Mouse (Mus musculus) CH12F3 (cell line): ENCODE measurements around the gene Fam57a.

ENCODE experiments used
- in situ Hi-C: fragments of 300-500 bp; cut with MboI; formaldehyde crosslinking; loops from 2 replicates; pipeline ENCODE4 v1.14.3; 2020; ENCODE audit warnings: low sequenced_read_pairs

The Fam57a gene

DNA sequence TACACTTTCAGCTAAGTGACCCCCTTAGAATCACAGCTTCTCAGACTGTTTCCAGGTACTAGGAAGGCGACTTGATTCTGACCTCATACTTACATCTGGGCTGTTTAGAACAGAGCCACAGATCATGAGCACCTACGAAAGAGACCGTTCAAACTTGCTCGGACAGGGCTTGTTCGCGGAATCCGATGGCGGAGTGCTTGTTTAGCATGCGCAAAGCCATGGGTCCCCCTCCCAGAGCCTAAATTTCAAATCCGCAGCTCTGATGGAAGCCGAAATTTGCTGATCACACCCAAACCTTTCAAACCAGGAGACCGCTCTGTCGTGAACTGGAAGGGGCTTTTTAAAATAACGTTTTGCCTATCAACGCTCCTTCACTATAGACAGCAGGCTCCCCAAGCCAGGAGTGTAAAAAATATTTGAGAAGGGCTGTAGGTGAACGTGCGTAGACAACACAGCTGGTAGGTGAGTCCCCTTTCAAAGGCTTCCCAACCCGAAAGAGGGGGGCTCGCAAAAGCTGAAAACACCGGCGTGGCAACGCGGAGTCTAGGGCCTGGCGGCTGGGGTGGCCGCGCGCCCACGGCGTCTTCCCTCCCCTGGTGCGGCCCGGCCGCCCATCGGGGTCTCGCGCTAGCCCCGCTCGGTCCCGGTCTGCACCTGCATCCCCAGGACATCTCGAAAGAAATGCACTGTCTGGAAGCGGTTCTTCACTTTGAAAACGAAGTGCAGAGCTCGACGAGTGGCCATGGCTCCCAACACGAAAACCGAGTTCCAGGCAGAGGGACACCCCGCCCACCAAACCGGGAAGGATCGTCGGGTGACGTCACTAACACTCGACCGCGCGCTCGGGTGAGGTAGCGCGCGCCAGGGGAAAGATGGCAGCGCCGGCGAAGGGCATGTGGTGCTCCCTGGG, 63.7 kb downstream of the Fam57a start, which contains the start of the genes Mrm3 and Glod4:
Gene Mrm3 (plus strand): TSS at position 815 of the 910 bp plus-strand sequence.
Gene Glod4 (minus strand): TSS at position 825 of the 910 bp plus-strand sequence.
- in situ Hi-C loops: no loop called here

GRCm38 (mm10) chr11:76243811-76244546, 64.5 kb downstream of the Fam57a start:
- in situ Hi-C loops: no loop called here

GRCm38 (mm10) chr11:76246439-76246838, 67.0 kb downstream of the Fam57a start:
- in situ Hi-C loops: no loop called here

DNA sequence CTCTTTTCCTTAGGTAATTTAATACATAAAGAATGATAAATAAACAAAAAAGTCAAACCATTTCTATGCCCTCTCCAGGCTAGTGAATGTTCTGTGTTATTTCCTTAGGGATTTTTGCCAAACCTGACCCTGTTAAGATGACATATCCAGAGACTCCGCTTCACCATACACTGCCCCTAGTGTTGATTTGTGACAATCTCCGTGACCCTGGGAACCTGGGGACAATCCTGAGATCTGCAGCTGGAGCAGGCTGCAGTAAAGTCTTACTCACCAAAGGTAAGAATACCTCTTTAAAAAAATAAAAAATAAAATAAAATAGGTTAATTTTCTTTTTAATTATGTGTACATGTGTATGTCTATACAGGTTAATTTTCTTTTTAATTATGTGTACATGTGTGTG, 67.8 kb downstream of the Fam57a start:
- in situ Hi-C loops: no loop called here

- in situ Hi-C loops: no loop called here
Observed at GRCm38 (mm10) chr11:76252036-76252435, 72.6 kb downstream of the Fam57a start.

- in situ Hi-C loops: no loop called here
Observed at GRCm38 (mm10) chr11:76253145-76253917, 73.9 kb downstream of the Fam57a start.

DNA sequence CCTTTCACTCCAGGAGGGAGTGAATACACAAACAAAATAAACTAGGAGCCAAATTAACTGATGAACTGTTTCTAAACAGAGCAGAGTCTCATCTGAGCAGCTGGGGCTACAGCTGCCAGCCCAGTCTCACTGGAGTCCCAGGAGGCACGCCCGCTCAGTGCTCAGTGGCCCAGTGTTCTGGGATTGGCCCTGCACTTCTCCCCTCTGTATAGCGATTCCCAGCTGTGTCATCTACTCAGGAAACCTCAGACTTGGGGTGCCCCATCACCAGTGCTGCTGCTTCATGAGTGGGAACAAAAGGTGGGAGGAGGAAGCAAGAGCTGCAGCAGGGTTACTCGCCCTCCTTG, 74.4 kb downstream of the Fam57a start:
- in situ Hi-C loops: no loop called here

DNA sequence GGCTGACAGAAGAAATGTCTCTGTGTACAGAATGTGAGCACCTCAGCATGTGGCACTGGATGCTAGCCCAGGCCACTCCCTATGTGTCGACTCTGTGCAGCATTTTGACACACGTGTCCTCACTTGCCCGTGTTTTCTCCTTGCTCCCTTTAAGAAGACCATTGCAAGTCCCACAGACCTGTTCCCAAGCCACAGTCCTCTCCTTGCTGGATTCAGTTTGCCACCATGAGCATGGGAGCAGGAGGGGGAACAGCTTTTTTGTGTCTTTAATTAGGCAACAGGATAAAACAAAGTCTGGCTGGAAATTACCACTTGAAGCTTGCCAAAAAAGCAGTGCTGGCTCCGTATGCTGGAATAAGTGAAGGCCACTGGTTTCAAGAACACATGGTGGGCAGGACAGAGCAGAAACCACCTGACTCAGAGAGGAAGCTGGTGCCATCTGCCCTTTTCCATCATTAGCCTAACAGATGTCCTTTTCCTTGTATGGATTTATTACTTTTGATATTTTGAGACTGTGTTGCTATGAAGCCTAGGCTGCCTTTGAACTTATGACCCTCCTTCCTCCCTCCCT, 76.0 kb downstream of the Fam57a start:
- in situ Hi-C loops: loop anchor here (5.0 kb wide), 1 partner anchor 142 kb away; the partner anchor contains the start of gene Nxn

DNA sequence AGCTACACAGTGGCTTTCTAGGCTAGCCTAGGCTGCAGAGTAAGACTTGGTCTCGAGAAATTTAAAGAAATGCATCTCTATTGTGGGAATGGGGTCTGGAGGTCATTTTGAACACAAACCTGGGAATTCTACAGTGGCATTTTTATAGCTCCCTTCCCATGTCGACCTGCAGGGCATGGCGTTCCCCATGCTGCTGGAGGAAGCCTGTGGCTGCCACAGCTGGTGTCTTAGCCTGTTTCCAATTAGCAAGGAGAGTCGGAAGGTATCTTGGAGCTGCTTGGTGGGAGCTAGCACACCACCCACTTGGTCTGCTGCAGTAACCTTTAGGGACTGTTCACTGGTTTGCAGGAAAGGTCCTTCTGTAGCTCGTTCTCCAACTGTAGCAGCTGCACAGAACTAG, 76.7 kb downstream of the Fam57a start:
- in situ Hi-C loops: loop anchor here (5.0 kb wide), 1 partner anchor 141 kb away; the partner anchor contains the start of gene Nxn

- in situ Hi-C loops: loop anchor here (5.0 kb wide), 1 partner anchor 140 kb away; the partner anchor contains the start of gene Nxn
Observed at GRCm38 (mm10) chr11:76257386-76257785, 77.9 kb downstream of the Fam57a start.

- in situ Hi-C loops: loop anchor here (5.0 kb wide), 1 partner anchor 139 kb away; the partner anchor contains the start of gene Nxn
Observed at GRCm38 (mm10) chr11:76258511-76258910, 79.0 kb downstream of the Fam57a start.

DNA sequence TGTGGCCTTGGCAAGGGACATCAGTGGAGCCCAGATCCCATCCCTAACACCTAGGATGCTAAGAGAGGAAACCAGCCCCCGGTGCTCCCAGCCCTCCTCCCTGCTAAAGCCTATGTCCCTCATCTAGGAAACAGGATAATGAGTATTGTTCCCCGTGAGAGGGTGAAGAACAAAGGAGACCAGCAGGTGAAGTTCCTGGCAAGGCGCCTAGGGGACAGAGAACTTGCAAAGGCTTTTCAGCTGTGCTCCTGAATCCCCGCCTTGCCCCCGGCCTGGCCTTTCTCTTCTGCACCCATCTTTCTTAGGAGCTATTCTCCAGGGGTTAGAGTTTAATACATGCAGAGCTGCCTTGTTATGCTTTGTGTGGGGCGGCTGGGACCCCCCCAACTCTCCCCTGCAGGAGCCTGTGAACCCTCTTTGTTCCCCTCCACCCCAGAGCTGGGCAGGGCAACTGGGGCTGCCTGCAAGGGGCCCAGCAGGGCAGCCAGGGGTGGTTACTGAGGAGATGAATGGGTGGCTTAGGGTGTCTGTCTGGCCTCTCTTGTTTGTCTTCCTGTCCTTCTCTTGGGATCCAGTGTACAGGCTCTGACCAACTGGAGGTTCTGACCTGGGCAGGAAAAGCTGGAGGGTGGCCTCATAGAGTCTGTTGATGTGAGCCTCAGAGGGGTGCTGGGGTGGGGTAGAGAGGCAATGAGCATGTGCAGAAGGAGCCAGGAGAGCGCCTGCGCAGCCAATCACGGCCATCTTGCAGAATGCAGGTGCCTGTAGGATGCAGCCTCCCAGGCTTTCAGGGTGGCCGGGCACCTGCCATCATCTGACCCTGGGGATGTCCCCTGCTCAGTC, 81.0 kb downstream of the Fam57a start:
- in situ Hi-C loops: no loop called here

GRCm38 (mm10) chr11:76261224-76261623, 81.8 kb downstream of the Fam57a start:
- in situ Hi-C loops: no loop called here

- in situ Hi-C loops: no loop called here
Observed at GRCm38 (mm10) chr11:76262611-76263351, 83.3 kb downstream of the Fam57a start.
